Mouse (Mus musculus) intestine, embryonic 15.5 days (tissue): ENCODE measurements around the gene Gm8765. TPM values are rescaled to one million over a fixed set of nuclear protein-coding genes. Genes with fewer than 3 reads are reported as not detected.
"Not testable (repeated sequence)": the region's sequence is repeated elsewhere in the genome, so short reads cannot be mapped to it uniquely, and the experiment has no call there.

ENCODE experiments used
- ATAC-seq: fragments of 200-750 bp; cut with Nextera tagmentation; 2 replicates; pipeline ENCODE4 v1.8.0; 2017; ENCODE audit warnings: moderate TSS enrichment, moderate library complexity
- H3K27ac ChIP-seq: fragments of 300-500 bp; sonication (generic); 2 replicates; pipeline ENCODE4 v1.5.1; 2015; ENCODE audit warnings: mild to moderate bottlenecking, inconsistent platforms
- H3K27me3 ChIP-seq: fragments of 300-500 bp; sonication (generic); replicated peaks from 2 replicates; pipeline ENCODE4 v1.6.1; 2015; ENCODE audit warnings: inconsistent platforms
- H3K36me3 ChIP-seq: fragments of 300-500 bp; sonication (generic); 2 replicates; pipeline ENCODE4 v1.6.1; 2015; ENCODE audit warnings: inconsistent platforms
- H3K4me1 ChIP-seq: fragments of 300-500 bp; sonication (generic); replicated peaks from 2 replicates; pipeline ENCODE4 v1.6.1; 2015; ENCODE audit warnings: inconsistent platforms
- H3K4me2 ChIP-seq: fragments of 300-500 bp; sonication (generic); replicated peaks from 2 replicates; pipeline ENCODE4 v1.6.1; 2015; ENCODE audit warnings: mild to moderate bottlenecking, inconsistent platforms
- H3K4me3 ChIP-seq: fragments of 300-500 bp; sonication (generic); replicated peaks from 2 replicates; pipeline ENCODE4 v1.5.1; 2015; ENCODE audit warnings: inconsistent platforms
- H3K9ac ChIP-seq: fragments of 300-500 bp; sonication (generic); 2 replicates; pipeline ENCODE4 v1.6.1; 2015; ENCODE audit warnings: inconsistent platforms
- H3K9me3 ChIP-seq: fragments of 300-500 bp; sonication (generic); 2 replicates; pipeline ENCODE4 v1.6.1; 2016; ENCODE audit warnings: inconsistent platforms
- WGBS: fragments of 180-500 bp; shearing (Covaris S2); methylation state at CpG from one replicate; pipeline ENCODE4 v1.1.7; 2015; 5-methylcytosine and 5-hydroxymethylcytosine counted together
- polyA plus RNA-seq: library from polyadenylated mRNA; unstranded; fragments of >200 nt; fragmentation: Nextera tagmentation; extraction: Ambion mirVana; gene quantifications from 2 replicates; pipeline ENCODE4 v1.2.1, GENCODE M21; 2015

The Gm8765 gene
- polyA plus RNA-seq, result not detected in 2 replicates

DNA sequence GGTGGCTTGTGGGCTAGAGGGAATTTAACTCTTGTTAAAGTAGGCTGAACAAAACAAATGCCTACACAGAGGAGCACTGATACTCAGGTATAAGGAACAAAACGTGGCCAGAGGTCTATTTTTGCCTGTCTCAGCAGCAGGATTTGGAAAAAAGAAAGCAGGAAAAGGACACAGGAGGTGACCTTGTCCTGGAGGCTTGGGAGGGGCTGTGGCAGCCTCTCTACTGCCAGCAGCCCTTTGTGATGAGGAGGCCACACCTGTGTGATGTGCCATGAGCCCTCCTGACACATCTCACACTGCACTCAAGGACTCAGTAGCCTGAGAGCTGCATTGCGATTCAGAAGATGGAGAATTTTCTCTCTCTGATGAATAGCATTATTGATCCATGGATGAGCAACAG, at the start of gene Gm8765:
TSS of gene Gm8765 (plus strand) at position 301 of the 400 bp plus-strand sequence.
- not testable (repeated sequence) for H3K27me3 ChIP-seq, H3K4me1 ChIP-seq, H3K27ac ChIP-seq, H3K4me2 ChIP-seq, ATAC-seq, H3K36me3 ChIP-seq, H3K9ac ChIP-seq, H3K9me3 ChIP-seq, H3K4me3 ChIP-seq
- WGBS, result 16% methylated on average over 1 of the region's 2 CpGs

DNA sequence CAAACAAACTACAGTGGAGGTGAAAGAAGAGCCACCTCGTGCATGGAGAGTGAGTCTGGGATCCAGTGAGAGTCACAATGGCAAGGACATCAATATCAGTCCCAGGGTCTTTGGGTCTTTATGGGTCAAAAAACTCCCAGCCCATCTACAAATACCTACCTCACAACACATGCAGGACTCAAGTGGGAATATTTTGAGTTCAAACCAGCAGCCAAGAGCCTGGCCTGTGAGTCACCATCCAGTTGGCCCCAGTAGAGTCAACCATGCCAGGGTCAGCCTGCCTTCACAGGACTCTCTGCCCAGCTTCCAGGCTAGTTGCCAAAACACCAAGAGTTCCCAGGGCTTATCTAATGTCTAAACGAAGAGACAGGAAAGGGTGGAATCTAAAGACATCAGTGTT, 49.3 kb upstream of the Gm8765 start:
- not testable (repeated sequence) for H3K4me1 ChIP-seq, H3K9ac ChIP-seq
- WGBS, result 77% methylated on average over 2 of the region's 2 CpGs

DNA sequence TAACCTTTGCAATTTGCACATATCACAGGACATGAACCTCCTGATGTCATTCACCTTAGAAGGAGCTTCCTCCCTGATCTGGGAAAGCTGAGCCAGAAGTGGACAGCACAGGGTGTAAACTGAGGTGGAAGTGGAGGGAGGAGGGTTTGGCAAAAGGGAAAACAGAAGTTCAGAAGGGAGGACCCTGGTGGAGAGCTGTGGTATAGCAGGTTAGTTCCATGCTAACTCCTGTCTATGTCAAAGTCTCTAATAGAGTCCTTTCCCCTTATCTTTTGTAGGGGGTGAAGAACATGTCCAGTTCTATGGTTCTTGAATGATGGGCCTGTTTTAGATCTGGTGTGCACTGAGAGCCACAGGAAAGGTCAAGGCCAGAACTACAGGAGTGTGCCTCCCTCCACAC, 52.2 kb downstream of the Gm8765 start:
- H3K36me3 ChIP-seq, H3K4me1 ChIP-seq, H3K27ac ChIP-seq, H3K9me3 ChIP-seq, H3K9ac ChIP-seq, H3K4me3 ChIP-seq, H3K4me2 ChIP-seq, ATAC-seq, H3K27me3 ChIP-seq: not testable (repeated sequence)

More for the DNA sequence above, 49.3 kb upstream of the Gm8765 start:
- not testable (repeated sequence) for H3K27ac ChIP-seq, H3K9me3 ChIP-seq, H3K4me3 ChIP-seq, H3K27me3 ChIP-seq, H3K4me2 ChIP-seq, ATAC-seq, H3K36me3 ChIP-seq

DNA sequence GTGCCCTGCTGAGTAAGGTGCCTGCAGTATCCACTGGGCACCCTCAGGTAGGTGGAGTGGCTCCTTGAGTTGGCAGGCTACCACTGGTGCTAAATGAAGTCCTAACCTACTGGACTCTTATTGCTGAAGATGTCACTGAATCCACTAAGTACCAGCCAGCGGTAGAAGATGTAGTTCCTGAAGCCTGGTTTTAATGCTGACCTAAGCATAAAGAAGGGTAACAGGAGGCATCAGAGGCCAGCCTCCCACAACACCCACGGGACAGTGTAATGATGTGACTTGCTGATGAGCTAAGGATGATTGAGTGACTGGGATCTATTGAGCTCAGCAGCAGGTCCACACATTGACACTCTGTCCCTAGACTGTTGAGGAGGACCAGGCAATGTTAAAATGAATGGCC, 53.6 kb downstream of the Gm8765 start:
- Histone ChIP-seq H3K9ac (no peak overlapping the region), H3K4me1 (peaks cover 3% of the 10 kb centered on the region), H3K27me3 (no peaks in the 10 kb centered on the region), H3K27ac (no peak overlapping the region), H3K9me3 (no peaks in the 10 kb centered on the region), H3K4me3 (no peak overlapping the region), H3K4me2 (no peak overlapping the region), H3K36me3 (no peaks in the 10 kb centered on the region)
- ATAC-seq, result no peak
- 86% methylated on average over 2 of the region's 2 CpGs for WGBS

DNA sequence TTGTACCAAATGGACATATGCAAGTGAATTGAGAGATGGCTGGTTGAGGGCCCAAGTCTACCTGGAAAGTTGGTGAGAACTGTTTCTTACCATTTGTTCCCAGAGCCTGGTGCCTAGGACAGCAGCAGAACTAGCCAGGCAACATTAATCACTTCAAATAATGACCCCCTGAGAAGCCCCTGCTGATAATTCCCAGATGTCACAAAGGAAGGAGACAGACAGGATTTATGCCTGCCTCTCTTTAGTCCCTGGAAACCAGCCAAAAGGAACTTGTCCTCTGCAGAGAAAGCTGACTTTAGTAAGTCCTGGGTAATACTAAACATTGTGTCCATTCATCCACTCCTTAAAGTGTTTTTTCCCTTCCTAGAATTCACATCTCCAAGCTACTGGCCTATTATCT, 54.8 kb downstream of the Gm8765 start:
- H3K36me3 ChIP-seq, H3K4me1 ChIP-seq, H3K4me3 ChIP-seq, H3K9ac ChIP-seq, H3K27me3 ChIP-seq, H3K4me2 ChIP-seq, H3K9me3 ChIP-seq, H3K27ac ChIP-seq, ATAC-seq: not testable (repeated sequence)

Other genes starting within 250 kb of the Gm8765 start
- not detected in 2 replicates for gene Nutm2, start 231.0 kb upstream of the Gm8765 start, polyA plus RNA-seq
- not detected in 2 replicates for gene Gm904, start 55.1 kb upstream of the Gm8765 start, polyA plus RNA-seq